In genomic region chr17:14579671-14580070, GRCm38 (mm10) we compare ENCODE assay signal across 15 mouse cellular contexts.
"Had no signal": no experiment of that assay in that cellular context is flagged by ENCODE, and none has a peak within 500 bp of the region (broad histone marks: within the 10 kb centered on the region; RNA-seq: fewer than 3 reads in every experiment).

No protein-coding gene starts in this region.

- H3K4me1 ChIP-seq: neural tube, embryonic 15.5 days; stomach, embryonic 15.5 days had no signal

- DNase-seq: retina, postnatal 1 day; right cerebral cortex, adult 18-20 months; right cerebral cortex, postnatal 14 days; right cerebral cortex, postnatal 25 days; right cerebral cortex, postnatal 4 days; spleen, adult 18-20 months; thymus, adult 18-20 months; thymus, adult 2 months; thymus, postnatal 14 days; thymus, postnatal 25 days; thymus, postnatal 36 days; thymus, postnatal 4 days had no signal

- H3K4me2 ChIP-seq: neural tube, embryonic 15.5 days; stomach, embryonic 15.5 days had no signal

- H3K27me3 ChIP-seq: neural tube, embryonic 15.5 days; stomach, embryonic 15.5 days had no signal

- H3K9ac ChIP-seq: neural tube, embryonic 15.5 days; stomach, embryonic 15.5 days had no signal

- H3K36me3 ChIP-seq: neural tube, embryonic 15.5 days; stomach, embryonic 15.5 days had no signal

- H3K27ac ChIP-seq: neural tube, embryonic 15.5 days; stomach, embryonic 15.5 days; stomach, postnatal 0 days had no signal

- H3K9me3 ChIP-seq: neural tube, embryonic 15.5 days; stomach, embryonic 15.5 days had no signal

- H3K4me3 ChIP-seq: neural tube, embryonic 15.5 days; stomach, embryonic 15.5 days had no signal
